Mouse (Mus musculus) megakaryocyte, embryonic 14.5 days (primary cell): ENCODE data around the gene Anapc7. TPM values are rescaled to one million over a fixed set of nuclear protein-coding genes. Genes with fewer than 3 reads are reported as not detected.
"Not testable (repeated sequence)": the region's sequence is repeated elsewhere in the genome, so short reads cannot be mapped to it uniquely, and the experiment has no call there.

Source experiments
- H3K27me3 ChIP-seq: replicated peaks from 2 replicates; pipeline ENCODE3; 2012; ENCODE audit warnings: inconsistent platforms
- H3K36me3 ChIP-seq: replicated peaks from 2 replicates; pipeline ENCODE3; 2012; ENCODE audit warnings: low read length, inconsistent platforms, mixed read lengths
- H3K4me1 ChIP-seq: 2 replicates; pipeline ENCODE4 v1.6.1; 2012; ENCODE audit warnings: inconsistent platforms
- H3K4me3 ChIP-seq: replicated peaks from 2 replicates; pipeline ENCODE3; 2012; ENCODE audit warnings: moderate library complexity, mild to moderate bottlenecking, inconsistent platforms
- H3K9me3 ChIP-seq: 2 replicates; pipeline ENCODE4 v1.6.1; 2012; ENCODE audit warnings: inconsistent platforms
- FLI1 ChIP-seq: IDR thresholded peaks from 2 replicates; pipeline ENCODE4 v1.6.1; 2012; ENCODE audit warnings: low read length, inconsistent platforms, mixed read lengths
- GATA1 ChIP-seq: IDR thresholded peaks from 3 replicates; pipeline ENCODE4 v1.6.1; 2012; ENCODE audit warnings: mixed read lengths, low read length, inconsistent platforms, borderline replicate concordance
- polyA plus RNA-seq: library from polyadenylated mRNA; stranded (reverse); fragments of >175 nt; gene quantifications from 2 replicates; pipeline ENCODE4 v1.2.3, GENCODE M21; 2012; ENCODE audit warnings: low replicate concordance; ENCODE audit not compliant: insufficient read depth

The Anapc7 gene
- polyA plus RNA-seq, 1 experiment: 10.1 TPM

- no peak for TF ChIP-seq FLI1
- TF ChIP-seq GATA1: no peak
- peaks cover 3% of the 10 kb centered on the region; the same call in 1 of the 2 replicates for H3K4me1 ChIP-seq
- H3K9me3 ChIP-seq: no peaks in the 10 kb centered on the region
- H3K4me3 ChIP-seq: no peak overlapping the region
- H3K36me3 ChIP-seq: peaks cover 90% of the 10 kb centered on the region
- no peaks in the 10 kb centered on the region for H3K27me3 ChIP-seq
Observed at GRCm38 (mm10) chr5:122448869-122449268, 27.4 kb downstream of the Anapc7 start.

GRCm38 (mm10) chr5:122449946-122450345 lies 28.5 kb downstream of the Anapc7 start:
- peaks cover 90% of the 10 kb centered on the region for H3K36me3 ChIP-seq

GRCm38 (mm10) chr5:122450913-122451317 lies 29.4 kb downstream of the Anapc7 start:
- TF ChIP-seq FLI1: no peak
- no peak for TF ChIP-seq GATA1
- peak overlapping the region; percentile 25 for H3K4me3 ChIP-seq
- H3K4me1 ChIP-seq: peaks cover 3% of the 10 kb centered on the region; the same call in 1 of the 2 replicates
- H3K9me3 ChIP-seq: no peaks in the 10 kb centered on the region
- H3K27me3 ChIP-seq: no peaks in the 10 kb centered on the region
- peaks cover 90% of the 10 kb centered on the region for H3K36me3 ChIP-seq

More at GRCm38 (mm10) chr5:122449946-122450345, 28.5 kb downstream of the Anapc7 start:
- Histone ChIP-seq H3K9me3 (no peaks in the 10 kb centered on the region), H3K4me3 (no peak overlapping the region), H3K4me1 (peaks cover 3% of the 10 kb centered on the region; the same call in 1 of the 2 replicates), H3K27me3 (no peaks in the 10 kb centered on the region)
- TF ChIP-seq FLI1 (no peak), GATA1 (no peak)

- Histone ChIP-seq H3K4me3 (no peak overlapping the region), H3K9me3 (no peaks in the 10 kb centered on the region), H3K4me1 (peaks cover 3% of the 10 kb centered on the region; the same call in 1 of the 2 replicates), H3K27me3 (no peaks in the 10 kb centered on the region), H3K36me3 (peaks cover 90% of the 10 kb centered on the region)
- TF ChIP-seq GATA1 (no peak), FLI1 (no peak)
Observed at GRCm38 (mm10) chr5:122451324-122451723, 29.8 kb downstream of the Anapc7 start.

- Histone ChIP-seq H3K36me3 (peaks cover 90% of the 10 kb centered on the region), H3K4me1 (peaks cover 3% of the 10 kb centered on the region; the same call in 1 of the 2 replicates), H3K9me3 (no peaks in the 10 kb centered on the region), H3K27me3 (no peaks in the 10 kb centered on the region), H3K4me3 (no peak overlapping the region)
- no peak for TF ChIP-seq GATA1
- no peak for TF ChIP-seq FLI1
Observed at GRCm38 (mm10) chr5:122452194-122452593, 30.7 kb downstream of the Anapc7 start.

GRCm38 (mm10) chr5:122453188-122453587 lies 31.7 kb downstream of the Anapc7 start:
- H3K36me3 ChIP-seq: peaks cover 93% of the 10 kb centered on the region
- H3K9me3 ChIP-seq: no peaks in the 10 kb centered on the region
- H3K4me3 ChIP-seq: no peak overlapping the region
- H3K4me1 ChIP-seq: peaks cover 12% of the 10 kb centered on the region
- H3K27me3 ChIP-seq: no peaks in the 10 kb centered on the region
- no peak for TF ChIP-seq FLI1
- TF ChIP-seq GATA1: no peak

- no peak overlapping the region for H3K4me3 ChIP-seq
- peaks cover 98% of the 10 kb centered on the region for H3K36me3 ChIP-seq
- no peaks in the 10 kb centered on the region for H3K9me3 ChIP-seq
- H3K4me1 ChIP-seq: peaks cover 22% of the 10 kb centered on the region
- no peak for TF ChIP-seq FLI1
- TF ChIP-seq GATA1: no peak
- H3K27me3 ChIP-seq: no peaks in the 10 kb centered on the region
Observed at GRCm38 (mm10) chr5:122454442-122454841, 32.9 kb downstream of the Anapc7 start.

- peaks cover 99% of the 10 kb centered on the region for H3K36me3 ChIP-seq
Observed at GRCm38 (mm10) chr5:122454883-122455282, 33.4 kb downstream of the Anapc7 start.

GRCm38 (mm10) chr5:122455584-122455983 lies 34.1 kb downstream of the Anapc7 start:
- no peaks in the 10 kb centered on the region for H3K27me3 ChIP-seq
- no peak overlapping the region for H3K4me3 ChIP-seq
- H3K9me3 ChIP-seq: no peaks in the 10 kb centered on the region
- H3K36me3 ChIP-seq: peaks cover 100% of the 10 kb centered on the region
- peaks cover 26% of the 10 kb centered on the region for H3K4me1 ChIP-seq
- no peak for TF ChIP-seq GATA1
- TF ChIP-seq FLI1: no peak

More at GRCm38 (mm10) chr5:122454883-122455282, 33.4 kb downstream of the Anapc7 start:
- H3K27me3 ChIP-seq: no peaks in the 10 kb centered on the region
- peaks cover 24% of the 10 kb centered on the region for H3K4me1 ChIP-seq
- no peaks in the 10 kb centered on the region for H3K9me3 ChIP-seq
- H3K4me3 ChIP-seq: no peak overlapping the region
- no peak for TF ChIP-seq FLI1
- TF ChIP-seq GATA1: no peak

- not testable (repeated sequence) for H3K27me3 ChIP-seq, H3K9me3 ChIP-seq
- H3K36me3 ChIP-seq: peaks cover 100% of the 10 kb centered on the region
Observed at GRCm38 (mm10) chr5:122457054-122457453, 35.6 kb downstream of the Anapc7 start.

GRCm38 (mm10) chr5:122458066-122458465 lies 36.6 kb downstream of the Anapc7 start:
- no peak overlapping the region for H3K4me3 ChIP-seq
- no peaks in the 10 kb centered on the region for H3K9me3 ChIP-seq
- TF ChIP-seq GATA1 (no peak), FLI1 (no peak)
- H3K4me1 ChIP-seq: peaks cover 23% of the 10 kb centered on the region
- H3K27me3 ChIP-seq: no peaks in the 10 kb centered on the region
- H3K36me3 ChIP-seq: peaks cover 100% of the 10 kb centered on the region

More at GRCm38 (mm10) chr5:122457054-122457453, 35.6 kb downstream of the Anapc7 start:
- peaks cover 23% of the 10 kb centered on the region for H3K4me1 ChIP-seq
- H3K4me3 ChIP-seq: not testable (repeated sequence)
